Mouse (Mus musculus): ENCODE measurements around the gene Trim47. TPM values are rescaled to one million over a fixed set of nuclear protein-coding genes. Genes with fewer than 3 reads are reported as not detected.

The Trim47 gene
- polyA plus RNA-seq, 1 experiment from 2014 or later: 30.9 TPM

Other genes with a start within 250 kb of the Trim47 start
- 3.5 and 5.5 TPM in 2 replicates for gene Smim5, start 227.2 kb downstream of the Trim47 start, polyA plus RNA-seq (2015; fragmentation: Nextera tagmentation; extraction: Ambion mirVana)
- gene Smim6, start 215.2 kb downstream of the Trim47 start, polyA plus RNA-seq (2015; fragmentation: Nextera tagmentation; extraction: Ambion mirVana): 40.9 and 43.0 TPM in 2 replicates
- gene Sap30bp, start 193.9 kb downstream of the Trim47 start, polyA plus RNA-seq (2015; fragmentation: Nextera tagmentation; extraction: Ambion mirVana): 34.6 and 36.4 TPM in 2 replicates
- 16.3 and 21.9 TPM in 2 replicates for gene Recql5, start 193.7 kb downstream of the Trim47 start, polyA plus RNA-seq (2015; fragmentation: Nextera tagmentation; extraction: Ambion mirVana)
- gene Itgb4, start 152.5 kb downstream of the Trim47 start, polyA plus RNA-seq (2015; fragmentation: Nextera tagmentation; extraction: Ambion mirVana): 13.4 and 13.5 TPM in 2 replicates
- gene Galk1, start 114.5 kb downstream of the Trim47 start, polyA plus RNA-seq (2015; fragmentation: Nextera tagmentation; extraction: Ambion mirVana): 186 and 208 TPM in 2 replicates
- gene H3f3b, start 99.2 kb downstream of the Trim47 start, polyA plus RNA-seq (2015; fragmentation: Nextera tagmentation; extraction: Ambion mirVana): 1,577 and 1,755 TPM in 2 replicates
- 27.3 and 33.2 TPM in 2 replicates for gene Unk, start 96.9 kb downstream of the Trim47 start, polyA plus RNA-seq (2015; fragmentation: Nextera tagmentation; extraction: Ambion mirVana)
- gene Unc13d, start 49.2 kb downstream of the Trim47 start, polyA plus RNA-seq (2015; fragmentation: Nextera tagmentation; extraction: Ambion mirVana): 6.5 and 8.0 TPM in 2 replicates
- gene Wbp2, start 40.2 kb downstream of the Trim47 start, polyA plus RNA-seq (2015; fragmentation: Nextera tagmentation; extraction: Ambion mirVana): 70.4 and 77.6 TPM in 2 replicates
- 5.7 and 6.5 TPM in 2 replicates for gene Trim65, start 3.9 kb upstream of the Trim47 start, polyA plus RNA-seq (2015; fragmentation: Nextera tagmentation; extraction: Ambion mirVana)
- gene Mrpl38, start 11.7 kb upstream of the Trim47 start, polyA plus RNA-seq (2015; fragmentation: Nextera tagmentation; extraction: Ambion mirVana): 94.8 and 102 TPM in 2 replicates
- gene Fbf1, start 41.0 kb upstream of the Trim47 start, polyA plus RNA-seq (2015; fragmentation: Nextera tagmentation; extraction: Ambion mirVana): 26.8 and 31.8 TPM in 2 replicates
- gene Ten1, start 71.6 kb upstream of the Trim47 start, polyA plus RNA-seq (2015; fragmentation: Nextera tagmentation; extraction: Ambion mirVana): 74.8 and 78.3 TPM in 2 replicates
- 33.6 and 38.1 TPM in 2 replicates for gene Acox1, start 71.8 kb upstream of the Trim47 start, polyA plus RNA-seq (2015; fragmentation: Nextera tagmentation; extraction: Ambion mirVana)
- gene Evpl, start 110.9 kb upstream of the Trim47 start, polyA plus RNA-seq (2015; fragmentation: Nextera tagmentation; extraction: Ambion mirVana): 9.8 and 17.0 TPM in 2 replicates
- 89.5 and 101 TPM in 2 replicates for gene Srp68, start 147.0 kb upstream of the Trim47 start, polyA plus RNA-seq (2015; fragmentation: Nextera tagmentation; extraction: Ambion mirVana)
- gene Galr2, start 153.7 kb upstream of the Trim47 start, polyA plus RNA-seq (2015; fragmentation: Nextera tagmentation; extraction: Ambion mirVana): 0.15 and 0.35 TPM in 2 replicates
- gene Exoc7, start 180.0 kb upstream of the Trim47 start, polyA plus RNA-seq (2015; fragmentation: Nextera tagmentation; extraction: Ambion mirVana): 52.3 and 52.9 TPM in 2 replicates
- 0.97 and 1.1 TPM in 2 replicates for gene Foxj1, start 208.2 kb upstream of the Trim47 start, polyA plus RNA-seq (2015; fragmentation: Nextera tagmentation; extraction: Ambion mirVana)